Mouse (Mus musculus) cortical plate, adult 2 months (tissue): ENCODE measurements at regions not wholly inside any gene's neighbourhood (a gene's known extent, or its start where the extent isn't known, plus 50 kb on each side); places are given as distances from the start of the nearest gene placed in this dataset.

Experiments
- CTCF ChIP-seq: fragments of 200-500 bp; IDR thresholded peaks from 2 replicates; pipeline ENCODE4 v1.5.1; 2011; ENCODE audit warnings: mild to moderate bottlenecking, control low read depth, low read length; ENCODE audit not compliant: insufficient read depth; ENCODE audit errors: extremely low read depth
- POLR2A ChIP-seq: fragments of 200-500 bp; IDR thresholded peaks from 2 replicates; pipeline ENCODE4 v1.6.1; 2011; ENCODE audit warnings: mild to moderate bottlenecking, low read length, control low read depth; ENCODE audit not compliant: insufficient read depth; ENCODE audit errors: extremely low read depth

DNA sequence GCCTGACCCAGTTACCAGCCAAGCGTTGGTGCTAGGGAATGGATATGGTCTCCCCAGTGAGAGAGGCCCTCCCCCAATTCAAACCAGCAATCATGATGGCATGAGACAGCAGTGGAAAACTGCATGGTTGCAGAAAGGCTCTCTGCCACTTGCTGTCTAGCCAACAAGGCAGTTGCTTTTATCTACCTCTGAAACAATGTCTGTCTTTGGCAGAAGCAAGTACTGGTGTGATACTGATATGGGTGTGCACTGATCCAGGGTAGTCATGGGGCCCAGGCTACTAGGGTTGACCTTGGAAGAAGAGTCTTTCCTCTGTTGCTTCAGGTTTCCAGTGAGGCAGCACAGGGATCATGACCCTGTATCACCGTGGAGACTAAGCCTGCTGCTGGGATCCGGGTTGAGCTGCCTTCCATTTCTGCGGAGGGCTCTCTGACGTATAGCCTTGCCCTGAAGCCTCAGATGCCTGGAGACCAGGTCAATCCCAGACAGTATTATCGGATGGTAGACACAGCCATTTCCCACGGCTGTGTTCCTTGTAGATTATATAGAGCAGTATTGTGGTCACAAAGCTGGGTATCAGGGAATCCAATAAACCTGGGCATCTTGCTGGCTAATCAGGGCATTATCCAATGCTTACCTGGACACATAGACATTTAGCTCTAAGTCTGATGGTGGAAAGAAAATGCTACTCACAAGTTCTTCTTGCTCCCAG lies 101.5 kb upstream of the Klf13 start:
- TF ChIP-seq CTCF = no peak
- TF ChIP-seq POLR2A = no peak
